Mouse (Mus musculus) G1E (cell line): ENCODE measurements around the gene Rell1. TPM values are rescaled to one million over a fixed set of nuclear protein-coding genes. Genes with fewer than 3 reads are reported as not detected.

Source experiments
- ATAC-seq: 2 replicates; pipeline ENCODE4 v1.8.0; 2016; ENCODE audit warnings: mild to moderate bottlenecking; ENCODE audit not compliant: insufficient number of reproducible peaks, poor library complexity, low FRiP score, severe bottlenecking; ENCODE audit errors: extremely low read depth
- DNase-seq: peaks from one replicate; pipeline ENCODE4 v3.0.0; 2012; ENCODE audit warnings: low spot score
- H3K27me3 ChIP-seq: 2 replicates; pipeline ENCODE4 v1.6.1; 2012; ENCODE audit warnings: mild to moderate bottlenecking, low read length, inconsistent platforms; ENCODE audit not compliant: insufficient read depth
- H3K36me3 ChIP-seq: replicated peaks from 2 replicates; pipeline ENCODE3; 2012; ENCODE audit warnings: mild to moderate bottlenecking, inconsistent platforms
- H3K4me1 ChIP-seq: 2 replicates; pipeline ENCODE4 v1.6.1; 2012; ENCODE audit warnings: low read depth, low read length, inconsistent platforms, mixed read lengths; ENCODE audit not compliant: insufficient read depth
- H3K4me3 ChIP-seq: 2 replicates; pipeline ENCODE4 v1.5.1; 2012; ENCODE audit warnings: low read depth, mild to moderate bottlenecking, inconsistent platforms, low read length, moderate library complexity, mixed read lengths
- H3K9me3 ChIP-seq: replicated peaks from 2 replicates; pipeline ENCODE4 v1.6.1; 2012; ENCODE audit warnings: inconsistent platforms
- CTCF ChIP-seq: IDR thresholded peaks from 2 replicates; pipeline ENCODE4 v1.5.1; 2012; ENCODE audit warnings: low read depth, low read length, inconsistent platforms, mixed read lengths
- GATA1 ChIP-seq: IDR thresholded peaks from 2 replicates; pipeline ENCODE4 v1.6.1; 2012; ENCODE audit warnings: borderline replicate concordance, low read length, inconsistent platforms, mixed read lengths
- GATA2 ChIP-seq: IDR thresholded peaks from 2 replicates; pipeline ENCODE4 v1.6.1; 2012; ENCODE audit warnings: low read depth, low read length, inconsistent platforms, borderline replicate concordance
- POLR2AphosphoS5 ChIP-seq: IDR thresholded peaks from 2 replicates; pipeline ENCODE4 v1.6.1; 2012; ENCODE audit warnings: low read depth, low read length, inconsistent platforms; ENCODE audit not compliant: insufficient replicate concordance
- TAL1 ChIP-seq: conservative IDR thresholded peaks from 2 replicates; pipeline ENCODE4 v1.6.1; 2012; ENCODE audit warnings: low read depth, low read length, inconsistent platforms, mixed read lengths
- polyA plus RNA-seq: library from polyadenylated mRNA; stranded (reverse); fragments of >175 nt; gene quantifications from 2 replicates; pipeline ENCODE4 v1.2.3, GENCODE M21; 2012
- total RNA-seq, 2 experiments: library from RNA; stranded (forward) in 1 of 2; stranded (reverse) in 1 of 2; fragments of 200-1000 nt in 1 of 2; fragments of >200 nt in 1 of 2; fragmentation: Nextera tagmentation in 1 of 2; gene quantifications; 2 replicates each; pipeline ENCODE4 v1.2.3; 2014 to 2017

Rell1 gene
- total and polyA plus RNA-seq, 3 experiments, result 11.9 to 13.5 (median 12.1) TPM

GRCm38 (mm10) chr5:63874880-63875279 is 93.8 kb downstream of the Rell1 start:
- TF ChIP-seq CTCF, result no peak
- TF ChIP-seq GATA1, result no peak
- no peak for TF ChIP-seq TAL1
- no peak for ATAC-seq
- no peak for DNase-seq

GRCm38 (mm10) chr5:63872176-63872932 is 96.3 kb downstream of the Rell1 start:
- H3K36me3 ChIP-seq, result no peaks in the 10 kb centered on the region
- ATAC-seq (no peak), DNase-seq (no peak)
- H3K4me1 ChIP-seq, result no peaks in the 10 kb centered on the region
- no peaks in the 10 kb centered on the region for H3K27me3 ChIP-seq
- H3K4me3 ChIP-seq, result no peak overlapping the region
- TF ChIP-seq GATA2, result no peak
- no peak for TF ChIP-seq GATA1
- no peak for TF ChIP-seq TAL1
- TF ChIP-seq CTCF, result no peak
- TF ChIP-seq POLR2AphosphoS5, result no peak
- no peaks in the 10 kb centered on the region for H3K9me3 ChIP-seq

More at GRCm38 (mm10) chr5:63874880-63875279, 93.8 kb downstream of the Rell1 start:
- no peaks in the 10 kb centered on the region for H3K9me3 ChIP-seq
- H3K36me3 ChIP-seq, result no peaks in the 10 kb centered on the region
- H3K27me3 ChIP-seq, result no peaks in the 10 kb centered on the region
- no peak overlapping the region for H3K4me3 ChIP-seq
- no peaks in the 10 kb centered on the region for H3K4me1 ChIP-seq

GRCm38 (mm10) chr5:63867421-63867820 is 101.3 kb downstream of the Rell1 start:
- Histone ChIP-seq H3K4me3 (no peak overlapping the region), H3K27me3 (no peaks in the 10 kb centered on the region), H3K9me3 (no peaks in the 10 kb centered on the region), H3K4me1 (no peaks in the 10 kb centered on the region), H3K36me3 (no peaks in the 10 kb centered on the region)
- DNase-seq, result no peak
- ATAC-seq, result no peak
- TF ChIP-seq GATA2 (no peak), GATA1 (no peak)

GRCm38 (mm10) chr5:63858901-63859300 is 109.8 kb downstream of the Rell1 start:
- H3K4me3 ChIP-seq, result no peak overlapping the region
- H3K27me3 ChIP-seq, result no peaks in the 10 kb centered on the region
- no peaks in the 10 kb centered on the region for H3K4me1 ChIP-seq
- H3K36me3 ChIP-seq, result no peaks in the 10 kb centered on the region
- no peak for DNase-seq
- ATAC-seq, result no peak
- TF ChIP-seq GATA1 (no peak), POLR2AphosphoS5 (no peak), GATA2 (no peak), CTCF (no peak), TAL1 (no peak)
- H3K9me3 ChIP-seq, result no peaks in the 10 kb centered on the region

Other genes starting within 250 kb of the Rell1 start
- not detected in 2 replicates for gene 0610040J01Rik, start 156.5 kb downstream of the Rell1 start, total RNA-seq (2014; fragmentation: Nextera tagmentation)
- 0.23 TPM in 1 of 2 replicates, not detected in the other for gene 0610040J01Rik, start 156.5 kb downstream of the Rell1 start, total RNA-seq (2017)
- not detected in 2 replicates for gene 0610040J01Rik, start 156.5 kb downstream of the Rell1 start, polyA plus RNA-seq
- 101 and 110 TPM in 2 replicates for gene Pgm2, start 124.1 kb upstream of the Rell1 start, total RNA-seq (2014; fragmentation: Nextera tagmentation)
- 64.1 and 65.8 TPM in 2 replicates for gene Pgm2, start 124.1 kb upstream of the Rell1 start, total RNA-seq (2017)
- 49.0 and 61.2 TPM in 2 replicates for gene Pgm2, start 124.1 kb upstream of the Rell1 start, polyA plus RNA-seq
- 10.3 and 11.7 TPM in 2 replicates for gene Tbc1d1, start 187.4 kb upstream of the Rell1 start, total RNA-seq (2014; fragmentation: Nextera tagmentation)
- gene Tbc1d1, start 187.4 kb upstream of the Rell1 start, total RNA-seq (2017), result 17.1 and 17.3 TPM in 2 replicates
- 3.6 and 4.2 TPM in 2 replicates for gene Tbc1d1, start 187.4 kb upstream of the Rell1 start, polyA plus RNA-seq